Mouse (Mus musculus) layer of hippocampus, adult 9-10 months (tissue): Measurements from ENCODE around the gene Mrps18c.

Source experiments
- DNase-seq: peaks from one replicate; pipeline ENCODE4 v3.0.0; 2022; ENCODE audit warnings: low spot score

Gene Mrps18c

DNA sequence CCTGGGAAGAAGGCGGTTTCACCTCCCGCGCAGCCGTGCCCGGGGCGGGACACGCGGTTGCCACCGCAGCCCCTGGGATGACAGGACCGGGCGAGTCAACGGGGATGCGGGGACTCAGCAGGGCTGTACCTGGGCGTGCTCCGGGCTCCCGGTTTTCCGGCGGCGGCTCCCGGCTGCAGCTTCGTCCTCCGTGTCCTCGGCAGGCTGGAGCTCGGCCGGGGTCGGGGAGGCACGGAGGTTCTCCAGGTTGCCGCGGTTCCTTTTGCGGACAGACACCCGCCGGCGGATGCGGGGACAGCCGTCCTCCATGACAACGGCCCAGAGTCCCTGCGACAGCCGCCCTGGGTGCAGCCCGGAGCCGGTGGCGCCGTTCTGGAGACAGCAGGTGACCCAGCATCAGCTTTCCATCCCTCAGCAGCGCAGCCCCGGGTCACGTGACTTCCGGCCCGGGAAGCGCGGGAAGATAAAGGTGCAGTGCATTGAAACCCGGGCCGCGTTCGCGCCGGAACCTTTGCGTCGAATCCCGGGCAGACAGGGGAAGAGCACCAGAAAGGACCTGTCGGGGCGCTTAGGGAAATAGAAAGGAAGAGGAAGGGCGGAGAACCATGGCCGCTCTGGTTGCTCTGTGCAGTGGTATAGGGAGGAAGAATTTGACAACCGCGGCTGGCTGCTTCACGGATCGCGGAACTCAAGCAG lies at the start of gene Mrps18c, which contains the start of gene Helq:
TSS of gene Mrps18c (plus strand) at position 463 of the 696 bp plus-strand sequence.
TSS of gene Helq (minus strand) at position 434 of the 696 bp plus-strand sequence.
- peak; percentile 87 for DNase-seq

DNA sequence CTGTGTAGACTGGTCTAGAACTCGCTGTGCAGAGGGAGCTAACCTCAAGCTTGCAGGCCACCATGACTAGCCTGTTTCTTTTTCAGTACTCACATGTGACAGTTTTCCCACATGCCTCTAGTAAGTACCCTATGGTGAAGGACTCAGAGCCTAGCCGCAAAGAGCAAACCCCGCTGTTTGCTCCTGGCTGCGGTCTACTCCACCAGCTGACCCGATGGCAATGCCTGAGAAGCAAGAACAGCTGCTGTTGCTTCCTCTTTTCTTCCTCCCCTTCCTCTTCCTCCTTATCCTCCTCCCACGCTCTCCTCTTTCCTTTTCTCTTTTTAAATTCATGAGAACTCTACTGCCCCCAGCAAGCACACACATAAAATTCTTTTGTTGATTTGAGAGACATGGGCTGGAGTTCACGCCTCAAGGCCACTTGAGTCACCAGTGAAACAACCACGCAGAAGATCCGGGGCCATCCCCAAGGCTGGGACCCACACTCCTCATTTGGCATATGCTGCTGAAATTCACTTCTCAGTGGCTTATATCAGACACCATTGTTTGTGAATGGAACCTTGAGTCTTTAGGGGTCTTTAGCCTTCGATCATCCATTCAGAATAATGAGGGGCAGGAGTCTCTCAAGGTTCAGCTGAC lies 47.7 kb upstream of the Mrps18c start:
- no peak for DNase-seq

DNA sequence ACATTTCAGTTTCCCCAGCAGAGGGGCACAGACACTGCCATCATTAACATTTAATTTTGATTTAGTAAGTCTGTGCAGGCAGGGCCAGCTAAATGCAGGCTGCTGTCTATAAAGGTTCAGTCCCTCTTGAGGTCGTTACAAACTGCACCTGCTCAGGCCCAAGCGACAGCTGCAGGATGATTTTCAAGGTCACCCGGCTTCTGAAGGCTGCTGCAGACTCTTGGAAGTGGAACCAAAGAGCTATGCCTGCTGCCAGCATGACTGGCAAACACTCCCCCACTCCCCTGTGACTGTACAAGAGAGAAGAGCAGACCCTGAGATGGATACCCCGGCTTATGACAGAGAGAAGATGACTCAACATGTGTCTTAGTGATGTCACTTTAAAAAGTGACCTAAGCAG lies 46.8 kb upstream of the Mrps18c start:
- no peak for DNase-seq

DNA sequence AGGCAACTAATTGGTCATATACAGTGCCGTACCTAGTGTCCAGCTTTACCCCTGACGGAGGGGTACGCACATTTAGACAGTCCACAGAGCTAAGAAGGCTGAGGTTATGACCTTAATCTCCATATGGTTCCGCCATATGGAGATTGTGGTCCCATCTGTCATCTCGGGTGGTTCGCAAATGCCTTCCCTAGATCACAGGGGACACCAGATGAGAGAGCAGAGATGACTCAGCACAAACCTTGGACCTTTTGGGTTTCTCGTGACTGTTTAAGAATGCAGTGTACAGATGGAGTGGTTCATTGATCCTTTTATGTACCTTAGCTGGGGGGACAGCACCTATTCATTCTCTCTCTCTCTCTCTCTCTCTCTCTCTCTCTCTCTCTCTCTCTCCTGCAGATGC lies 45.0 kb upstream of the Mrps18c start:
- no peak for DNase-seq

DNA sequence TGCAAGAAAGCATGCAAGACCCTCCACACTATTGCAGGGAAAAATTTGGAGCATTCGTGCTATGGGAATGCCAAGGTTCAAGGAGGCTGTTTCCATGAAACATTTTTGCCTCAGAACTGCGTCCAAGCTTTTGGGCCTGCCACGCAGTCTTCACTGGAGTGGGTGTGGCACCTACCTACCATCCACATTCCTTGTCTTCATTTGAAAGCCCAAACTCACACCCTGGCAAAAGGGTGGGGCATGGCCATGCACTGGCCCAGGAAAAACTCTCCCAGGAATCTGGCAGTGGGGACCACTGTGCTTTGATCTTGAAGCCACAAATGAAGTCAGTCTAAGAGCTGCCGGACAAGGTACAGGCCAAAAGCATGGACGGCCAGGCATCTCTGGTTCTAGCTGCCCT lies 40.3 kb upstream of the Mrps18c start:
- DNase-seq, result no peak

DNA sequence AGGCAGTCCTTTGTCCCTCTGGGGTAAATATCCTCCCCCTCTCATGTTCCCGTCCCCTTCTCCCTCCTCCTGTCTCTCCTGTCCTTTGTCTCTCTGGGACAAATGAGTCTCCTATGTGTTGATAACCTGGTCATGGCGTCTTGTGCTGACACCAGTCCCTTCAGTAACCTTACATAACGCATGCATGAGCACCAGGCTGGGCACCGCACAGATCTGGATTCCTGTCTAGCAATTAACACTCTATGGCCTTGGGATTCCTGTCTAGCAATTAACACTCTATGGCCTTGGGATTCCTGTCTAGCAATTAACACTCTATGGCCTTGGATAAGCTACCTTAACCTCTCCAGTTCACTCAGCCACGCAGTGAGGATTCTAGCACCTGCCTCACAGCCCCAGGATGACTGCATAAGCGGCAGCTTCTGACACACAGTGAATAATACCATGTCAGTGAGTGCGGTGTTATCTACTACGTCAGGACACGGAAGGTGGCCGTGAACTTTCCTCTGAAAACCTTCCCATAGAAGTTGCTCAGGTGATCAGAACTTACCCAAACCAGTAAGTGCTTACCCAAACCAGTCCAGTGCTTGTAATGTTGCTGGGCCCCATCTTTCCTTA lies 38.3 kb upstream of the Mrps18c start:
- DNase-seq, result no peak

DNA sequence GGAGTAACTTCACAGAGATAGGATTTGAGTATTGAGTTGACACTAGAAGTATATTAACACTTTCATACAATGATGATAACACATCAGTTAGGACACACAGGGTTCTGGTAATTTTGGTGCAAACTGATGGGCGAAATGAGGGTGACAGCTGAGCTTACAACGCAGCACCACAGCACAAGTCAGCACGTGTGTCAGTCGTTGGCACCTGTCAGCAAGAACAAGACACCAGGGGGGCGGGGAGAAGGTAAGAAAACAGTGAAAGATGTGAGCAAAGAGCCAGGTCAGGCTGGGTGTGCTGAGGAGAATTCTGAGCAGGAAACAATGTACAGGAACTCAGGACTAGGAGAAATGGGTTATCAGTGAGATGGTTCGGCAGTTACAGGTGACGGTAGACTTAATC lies 36.7 kb upstream of the Mrps18c start:
- DNase-seq, result no peak

DNA sequence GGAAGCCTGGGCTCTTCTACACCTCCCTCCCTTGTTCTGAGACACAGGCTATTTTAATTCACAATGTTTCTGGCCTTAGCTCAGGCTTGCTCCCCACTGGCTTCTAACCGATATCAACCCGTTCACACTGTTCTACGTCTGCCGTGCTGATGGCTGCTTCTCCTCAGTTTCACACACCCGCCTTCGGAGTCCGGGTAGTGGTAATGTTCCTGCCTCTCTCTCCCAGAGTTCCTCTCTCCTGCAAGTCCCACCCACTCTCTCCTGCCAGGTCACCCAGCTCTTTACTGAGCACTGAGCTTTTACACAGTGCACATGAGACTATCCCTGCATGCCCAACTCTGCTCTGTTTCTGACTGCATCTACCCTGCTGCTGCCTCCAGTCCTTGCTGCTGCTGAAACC lies 32.4 kb upstream of the Mrps18c start:
- no peak for DNase-seq

DNA sequence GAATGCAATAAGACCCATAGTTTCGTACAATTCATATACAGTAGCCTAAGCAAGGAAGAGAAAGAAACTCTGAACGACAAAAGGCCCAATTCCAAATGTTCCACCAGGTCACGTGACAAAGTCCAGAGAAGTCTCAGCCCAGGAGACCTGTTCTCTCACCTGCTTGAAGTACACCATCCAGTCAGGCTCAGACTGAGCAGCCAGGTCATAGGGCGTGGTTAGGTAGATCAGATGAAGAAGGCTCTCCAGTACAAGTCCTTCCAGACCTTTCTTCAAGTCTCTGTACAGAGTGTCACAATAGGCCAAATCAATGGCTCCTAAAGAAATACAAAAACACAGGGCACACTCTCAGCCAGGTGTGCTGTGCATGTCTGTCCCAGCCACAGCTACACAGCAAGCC lies 26.9 kb upstream of the Mrps18c start:
- no peak for DNase-seq

DNA sequence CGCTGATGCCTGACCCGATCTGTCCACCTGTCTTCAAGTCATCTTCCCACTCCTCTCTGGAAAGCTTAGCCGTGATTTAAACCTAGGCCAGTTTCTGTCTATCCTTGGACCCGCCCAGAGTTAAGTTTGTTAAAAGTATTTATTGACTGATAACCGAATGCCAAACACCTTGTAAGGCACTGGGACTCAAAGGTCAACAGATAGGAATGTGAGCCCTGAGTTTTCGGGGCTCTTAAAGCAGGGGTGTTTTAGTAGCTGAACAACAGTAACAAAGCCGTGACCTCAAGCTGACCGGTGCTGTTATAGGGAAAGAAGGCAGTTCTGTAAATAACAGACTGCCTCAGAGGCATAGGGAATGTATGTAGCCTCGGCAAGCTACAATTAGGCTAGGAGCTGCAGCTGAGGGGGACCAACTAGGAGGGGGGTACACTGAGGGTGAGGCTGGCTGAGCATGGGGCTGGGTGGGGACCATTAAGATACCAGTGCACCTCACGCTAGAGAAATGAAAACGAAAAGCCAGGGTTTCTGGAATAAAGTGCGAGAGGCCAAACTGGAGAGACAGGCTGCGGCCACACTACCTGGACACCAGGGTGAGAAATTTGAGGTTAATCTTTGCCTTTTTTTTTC lies 22.5 kb upstream of the Mrps18c start:
- DNase-seq, result no peak

DNA sequence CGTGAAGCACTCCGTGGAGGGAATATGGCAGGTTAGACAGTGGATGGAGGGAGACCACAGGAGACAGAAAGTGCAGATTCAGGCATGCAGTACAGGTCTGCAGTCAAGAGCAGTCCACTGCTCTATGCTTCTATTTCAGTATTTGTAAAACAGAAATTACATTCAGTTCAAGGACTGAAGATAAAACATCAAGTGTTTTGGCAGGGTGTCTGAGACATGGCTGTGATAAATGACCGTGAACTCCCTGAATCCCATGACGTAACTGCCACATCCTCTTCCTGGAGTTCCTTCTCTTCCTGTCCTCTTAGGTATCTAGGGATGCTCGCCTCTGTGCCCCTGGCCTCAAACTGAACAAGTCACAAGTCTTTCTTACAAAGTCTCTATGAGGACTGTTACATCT lies 21.5 kb upstream of the Mrps18c start:
- DNase-seq, result no peak

DNA sequence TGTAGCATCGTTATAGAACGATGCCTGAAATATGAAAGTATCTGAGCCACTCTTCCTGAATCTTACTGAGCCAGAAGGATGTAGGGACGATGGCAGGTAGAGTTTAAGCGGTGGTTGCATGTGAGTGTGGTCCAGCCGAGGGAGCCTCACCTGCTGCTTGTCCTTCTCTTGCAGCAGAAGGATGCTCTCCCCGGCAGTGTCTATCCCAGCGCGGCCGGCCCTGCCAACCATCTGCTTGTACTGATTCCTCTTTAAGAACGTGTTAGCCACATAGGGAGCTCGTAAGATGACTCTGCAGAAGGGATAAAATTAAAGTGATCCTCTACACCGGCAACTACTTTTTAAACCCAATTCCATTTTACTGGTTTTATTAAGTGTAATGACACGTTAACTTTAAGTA lies 19.4 kb upstream of the Mrps18c start:
- DNase-seq, result no peak

DNA sequence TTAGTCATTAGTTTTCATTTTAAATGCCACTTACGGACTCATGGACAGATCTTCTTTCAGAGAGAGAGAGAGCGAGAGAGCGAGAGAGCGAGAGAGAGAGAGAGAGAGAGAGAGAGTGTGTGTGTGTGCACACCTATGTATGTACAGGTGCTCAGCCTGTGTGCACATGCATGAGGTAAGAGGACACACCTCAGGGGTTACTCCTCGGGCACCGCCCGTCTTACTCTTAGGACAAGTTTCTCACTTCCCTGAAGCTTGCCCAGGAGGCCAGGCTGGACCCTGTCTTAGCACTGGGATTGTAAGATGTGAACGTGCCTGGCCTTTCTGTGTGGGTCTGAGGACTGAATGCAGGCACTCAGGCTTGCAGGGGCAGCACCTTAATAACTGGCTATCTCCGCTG lies 10.9 kb upstream of the Mrps18c start:
- no peak for DNase-seq

DNA sequence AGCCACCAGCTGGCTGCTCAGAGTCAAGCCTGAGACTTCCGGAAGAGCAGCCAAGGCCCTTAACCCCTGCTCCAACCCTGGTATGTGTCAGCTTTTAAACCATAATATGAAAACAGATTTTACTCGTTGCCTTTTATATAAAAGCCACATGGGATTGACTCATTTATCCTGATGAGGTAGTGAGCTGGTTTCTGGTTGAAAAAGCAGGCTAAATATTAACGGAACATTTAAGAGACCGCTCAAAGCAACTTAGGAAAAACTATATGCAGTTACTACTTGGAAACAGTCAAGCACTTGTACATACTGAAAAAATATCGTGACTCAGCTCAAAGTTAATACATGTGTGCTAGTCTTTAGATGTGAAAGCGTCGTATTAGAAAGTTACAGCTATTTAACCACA lies 6.2 kb upstream of the Mrps18c start:
- DNase-seq, result no peak

DNA sequence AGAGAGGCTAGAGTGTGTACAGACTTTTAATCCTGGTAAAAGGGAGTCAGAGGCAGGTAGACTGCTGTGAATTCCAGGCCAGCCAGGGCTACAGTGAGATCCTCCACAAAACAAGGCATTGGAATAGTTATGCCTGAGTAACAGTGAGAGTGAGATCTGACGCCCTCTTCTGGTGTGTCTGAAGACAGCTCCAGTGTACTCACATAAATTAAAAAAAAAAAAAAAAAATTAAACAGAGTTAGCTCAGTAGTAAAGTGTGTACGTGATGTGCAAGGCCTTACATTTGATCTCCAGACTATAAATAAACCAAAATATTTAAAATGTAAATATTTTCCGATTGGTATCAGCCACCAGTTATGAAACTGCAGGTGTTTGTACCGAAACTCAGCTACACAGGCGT lies 4.3 kb upstream of the Mrps18c start:
- no peak for DNase-seq

DNA sequence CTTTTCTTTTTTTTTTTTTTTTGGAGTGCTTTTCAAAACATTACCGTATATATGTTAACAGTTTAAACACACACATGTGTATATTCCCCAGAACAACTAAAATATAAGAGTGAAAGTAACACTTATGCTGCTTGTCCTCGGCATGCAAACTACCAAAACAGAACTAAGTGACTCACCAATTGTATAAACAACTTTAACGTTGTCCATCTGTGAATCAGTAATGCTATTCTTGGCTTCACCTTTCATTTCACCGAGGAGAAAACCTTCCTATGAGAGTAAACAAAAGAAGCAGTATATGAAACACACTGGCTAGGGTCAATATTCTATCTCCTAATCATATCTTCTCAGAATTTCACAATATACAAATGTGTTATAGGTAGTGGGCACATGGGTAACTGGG lies 19.9 kb downstream of the Mrps18c start:
- no peak for DNase-seq

DNA sequence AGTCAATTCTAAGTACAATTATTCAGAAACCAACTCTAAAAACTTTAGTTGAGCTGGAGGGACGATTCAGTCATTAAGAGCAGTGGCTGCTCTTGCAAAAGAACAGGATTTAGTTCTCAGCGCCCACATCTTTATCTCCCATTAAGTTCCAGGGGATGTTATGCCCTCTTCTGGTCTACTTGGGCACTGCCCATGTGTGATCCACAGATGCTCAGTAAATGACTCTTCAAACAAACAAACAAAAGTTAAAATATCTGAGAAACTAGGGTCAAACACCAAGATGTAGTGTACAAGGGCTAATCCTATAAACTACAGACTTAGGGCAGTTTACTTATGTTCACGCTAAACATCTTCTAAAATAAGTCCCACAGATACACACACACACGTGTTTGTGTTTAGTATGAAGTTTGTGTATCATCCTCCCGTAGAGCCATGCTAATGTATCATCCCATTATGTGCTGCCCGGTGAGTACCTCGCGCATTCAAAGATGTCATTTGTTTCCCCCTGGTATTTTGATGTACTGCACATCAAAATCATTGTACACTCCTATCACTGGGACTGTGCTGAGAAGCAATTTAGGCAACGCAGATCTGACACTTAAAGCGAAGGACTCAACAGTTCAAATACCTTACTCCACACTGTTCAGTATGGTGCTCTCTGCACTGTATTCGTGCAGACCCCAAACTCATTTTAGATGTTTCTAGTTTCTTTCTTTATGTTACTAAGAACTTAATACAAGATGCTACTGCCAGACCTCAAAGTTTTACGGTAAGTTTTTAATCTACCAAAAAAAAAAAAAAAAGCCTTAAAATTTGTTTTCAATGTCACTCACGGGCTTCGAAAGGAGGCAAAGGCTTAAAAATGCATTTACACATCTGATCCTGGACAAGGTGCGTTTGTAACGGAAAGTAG lies 21.4 kb downstream of the Mrps18c start:
- DNase-seq, result no peak

DNA sequence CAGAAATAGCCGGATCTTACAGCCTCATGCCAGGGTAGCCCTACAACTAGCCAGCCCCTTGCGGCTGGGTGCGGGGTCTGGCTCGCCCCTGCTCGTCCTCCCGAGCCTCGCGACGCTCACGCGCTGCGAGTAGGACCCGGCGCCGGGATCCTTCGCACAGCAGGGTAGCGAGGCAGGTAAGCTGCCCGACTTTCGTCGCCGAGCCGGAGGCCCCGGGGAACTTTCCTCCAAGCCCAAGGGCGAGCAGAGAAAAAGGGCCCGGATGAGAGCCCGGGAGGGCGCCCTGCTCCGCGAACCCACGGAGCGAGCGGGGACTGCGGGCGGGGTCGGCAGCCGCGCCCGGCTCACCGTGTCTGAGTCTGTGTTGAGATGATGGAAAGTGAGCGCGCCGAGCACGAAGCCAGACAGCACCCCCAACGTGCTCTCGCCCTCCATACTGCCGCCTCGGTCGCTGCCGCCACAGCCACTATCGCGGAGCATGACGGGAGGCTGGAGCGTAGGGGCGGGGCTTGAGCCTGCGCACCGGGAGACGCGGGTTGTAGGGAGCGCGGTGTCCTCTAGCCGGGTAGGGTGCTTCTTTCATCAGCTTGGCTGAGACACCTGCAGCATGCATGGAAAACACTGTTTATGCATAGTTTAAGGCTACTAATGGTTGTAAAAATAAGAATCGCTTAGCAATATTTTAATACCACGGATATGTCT lies 22.2 kb downstream of the Mrps18c start, which contains the start of gene Abraxas1:
TSS of gene Abraxas1 (minus strand) at position 483 of the 702 bp plus-strand sequence.
- DNase-seq, result peak; percentile 46

DNA sequence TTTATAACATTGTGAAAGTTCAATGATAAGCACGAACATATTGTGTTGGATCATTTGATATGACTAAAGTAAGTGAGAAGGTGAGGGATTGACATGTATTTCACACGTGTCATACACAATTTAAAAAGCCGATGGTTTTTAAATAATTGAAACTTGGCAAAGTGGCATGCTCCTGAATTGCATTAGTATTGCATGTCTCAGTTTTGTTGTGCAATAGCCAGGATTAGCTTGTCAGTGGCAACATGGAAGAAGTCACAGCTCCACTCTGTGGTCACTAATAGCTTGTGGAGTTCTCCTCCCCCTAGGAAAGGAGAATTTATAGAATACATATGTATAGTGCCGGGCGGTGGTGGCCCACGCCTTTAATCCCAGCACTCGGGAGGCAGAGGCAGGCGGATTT lies 22.9 kb downstream of the Mrps18c start:
- no peak for DNase-seq

DNA sequence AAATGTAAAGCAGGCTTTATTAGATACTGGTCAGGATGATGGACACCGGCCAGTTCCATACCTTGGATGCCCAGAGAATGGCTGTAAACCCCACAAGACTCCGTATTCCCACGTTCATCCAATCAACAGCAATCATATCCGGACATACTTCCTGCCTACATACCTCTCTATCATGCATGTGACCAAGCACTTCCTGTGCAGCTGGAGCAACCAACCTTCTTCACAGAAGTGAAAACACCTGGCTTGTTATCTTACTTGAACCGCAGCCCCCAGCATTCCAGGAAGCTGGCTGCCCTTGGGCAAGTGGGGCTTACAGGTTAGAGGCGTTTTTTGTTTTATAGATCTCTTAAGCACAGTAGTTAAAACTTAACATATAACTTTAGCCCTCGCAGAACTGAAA lies 24.4 kb downstream of the Mrps18c start:
- DNase-seq, result no peak

DNA sequence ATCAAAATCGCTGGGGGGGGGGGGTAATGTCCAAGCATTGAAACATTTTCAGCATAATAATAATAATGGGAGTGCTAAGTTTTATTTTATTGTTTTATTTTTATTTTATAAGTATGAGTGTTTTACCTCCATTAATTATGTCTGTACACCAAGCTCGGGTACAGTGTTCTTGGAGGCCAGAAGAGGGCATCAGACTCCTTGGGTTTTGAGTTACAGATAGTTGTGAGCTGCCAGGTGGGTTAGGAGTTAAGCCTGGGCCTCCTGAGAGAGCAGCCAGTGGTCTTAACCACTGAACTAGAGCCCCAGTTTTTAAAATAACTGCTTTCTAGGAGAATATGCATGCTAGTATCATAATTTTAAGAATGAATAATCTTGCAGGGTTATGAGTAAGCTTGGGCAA lies 27.5 kb downstream of the Mrps18c start:
- DNase-seq, result no peak
